Mouse (Mus musculus): ENCODE data around the gene Bmp7. TPM values are rescaled to one million over a fixed set of nuclear protein-coding genes. Genes with fewer than 3 reads are reported as not detected.

Bmp7 gene
- polyA plus RNA-seq, 1 experiment = 31.1 TPM

DNA sequence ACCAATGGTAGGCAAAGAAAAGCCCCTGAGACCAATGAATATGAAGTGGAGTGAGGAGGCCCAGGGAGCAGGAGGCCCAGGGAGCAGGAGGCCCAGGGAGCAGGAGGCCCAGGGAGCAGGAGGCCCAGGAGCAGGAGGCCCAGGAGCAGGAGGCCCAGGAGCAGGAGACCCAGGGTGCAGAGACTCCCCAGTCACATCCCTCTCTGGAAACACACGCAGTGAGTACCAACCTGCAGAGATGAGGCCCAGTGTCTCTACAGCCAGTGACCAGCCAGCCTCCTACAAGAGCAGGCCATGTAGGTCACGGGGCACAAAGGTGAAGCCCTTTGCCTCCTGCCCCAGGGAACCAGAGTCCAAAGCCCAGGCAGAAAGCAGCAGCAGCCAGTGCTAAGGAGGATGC is 83.6 kb downstream of the Bmp7 start:
- DNase-seq (ENCODE audit: low read depth) = no peak

DNA sequence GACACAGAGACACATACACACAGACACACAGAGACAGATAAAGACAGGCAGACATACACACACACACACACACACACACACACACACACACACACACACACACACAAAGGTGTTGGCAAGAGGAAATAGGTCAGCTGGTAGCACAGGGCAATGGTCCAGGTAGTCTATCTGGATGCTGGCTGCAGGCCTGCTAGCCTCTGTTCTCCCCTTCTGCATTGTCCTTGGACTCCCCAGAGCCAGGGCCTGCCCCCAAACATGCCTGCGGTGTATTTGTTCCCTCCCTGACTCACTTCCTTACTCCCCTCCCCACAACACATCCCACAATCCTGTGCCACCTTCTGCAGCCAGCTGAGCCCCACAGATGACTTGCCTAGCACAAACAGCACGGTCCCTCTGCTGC is 86.0 kb downstream of the Bmp7 start:
- DNase-seq (ENCODE audit: low read depth) = no peak

DNA sequence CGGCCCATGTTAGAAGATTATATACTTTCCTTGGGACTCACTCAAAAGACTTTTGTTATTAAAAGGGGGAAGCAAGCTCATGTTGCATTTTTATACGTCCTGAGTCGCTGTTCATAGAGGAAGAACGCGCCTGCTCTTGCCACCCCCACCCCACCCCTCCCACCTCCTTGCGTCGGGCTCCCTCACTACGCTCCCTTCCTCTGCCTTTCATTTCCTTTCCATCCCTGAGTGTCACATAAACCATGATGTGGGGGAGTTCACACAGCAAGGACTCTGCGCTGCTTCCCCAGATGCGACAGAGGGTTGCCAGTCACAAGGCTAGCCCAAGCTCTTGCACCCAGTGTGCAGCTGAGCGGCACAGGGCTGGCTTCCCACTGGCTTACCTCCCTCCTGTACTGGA is 88.3 kb downstream of the Bmp7 start:
- DNase-seq (ENCODE audit: low read depth) = no peak

DNA sequence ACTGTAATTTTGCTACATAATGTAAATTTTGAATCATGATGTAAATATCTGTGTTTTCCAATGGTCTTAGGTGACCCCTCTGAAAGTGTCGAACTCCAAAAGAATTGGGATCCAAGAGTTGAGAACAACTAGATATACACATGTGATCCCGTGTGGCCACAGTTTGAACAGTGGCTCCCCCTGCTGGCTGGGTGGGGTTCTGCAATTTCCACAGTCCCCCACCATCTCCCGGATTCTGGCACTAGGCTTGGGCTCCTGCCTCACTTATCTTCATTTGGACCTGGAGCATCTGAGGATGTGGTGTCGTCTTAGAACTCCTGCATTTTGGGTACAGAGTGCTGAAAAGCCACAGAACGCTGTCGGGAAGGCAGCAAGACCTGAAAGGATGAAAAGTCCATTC is 91.9 kb downstream of the Bmp7 start:
- no peak for DNase-seq (ENCODE audit: low read depth)

DNA sequence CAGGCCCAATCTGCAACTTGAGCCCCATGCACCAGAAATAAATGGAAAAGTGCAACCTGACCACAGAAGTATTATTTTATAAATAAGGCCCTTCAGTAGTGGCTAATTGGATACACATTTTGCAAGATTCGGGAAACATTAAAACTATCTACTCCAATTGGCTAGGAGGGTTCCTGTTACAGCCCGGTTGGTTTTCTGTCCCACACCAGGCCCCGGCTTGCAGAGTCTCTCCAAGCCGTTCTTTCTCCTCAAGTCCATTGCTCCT is 93.9 kb downstream of the Bmp7 start:
- no peak for DNase-seq (ENCODE audit: low read depth)

DNA sequence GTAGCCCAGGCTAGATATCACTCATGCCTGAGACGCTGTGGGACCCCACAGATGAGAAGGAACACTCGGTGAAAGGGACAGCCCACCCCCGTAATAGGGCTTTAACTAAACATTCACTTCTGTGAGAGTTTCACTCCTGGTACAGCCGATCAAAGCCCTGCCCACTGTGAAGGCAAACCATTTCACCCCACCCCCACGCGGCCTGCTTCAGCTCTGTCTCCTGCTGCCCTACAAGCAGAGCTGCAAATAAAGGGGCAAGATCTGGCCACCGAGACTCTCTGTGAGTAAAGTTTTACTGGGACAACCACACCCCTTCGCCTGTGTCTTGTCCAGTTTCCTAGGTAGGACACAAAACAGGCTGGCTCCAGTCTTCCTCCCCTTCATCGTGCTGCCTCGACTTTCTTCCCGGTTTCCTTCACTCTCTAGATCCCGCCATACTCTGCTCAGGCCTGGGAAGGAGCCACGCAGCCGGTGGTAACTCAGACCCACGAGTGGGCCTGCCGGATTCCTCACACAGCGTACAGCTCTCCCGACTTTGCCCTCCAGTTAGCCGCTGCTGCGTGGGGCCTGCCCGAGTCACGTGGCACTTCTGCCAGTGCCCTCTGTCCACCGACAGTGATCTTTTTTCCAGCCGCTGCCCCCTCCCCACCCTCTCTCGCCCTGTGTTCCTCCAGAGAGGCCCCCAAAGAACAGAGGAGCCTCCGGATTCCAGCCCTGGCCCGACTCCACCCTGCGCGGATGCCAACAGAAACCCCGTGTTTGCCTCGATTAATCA is 94.4 kb downstream of the Bmp7 start:
- no peak for DNase-seq (ENCODE audit: low read depth)

DNA sequence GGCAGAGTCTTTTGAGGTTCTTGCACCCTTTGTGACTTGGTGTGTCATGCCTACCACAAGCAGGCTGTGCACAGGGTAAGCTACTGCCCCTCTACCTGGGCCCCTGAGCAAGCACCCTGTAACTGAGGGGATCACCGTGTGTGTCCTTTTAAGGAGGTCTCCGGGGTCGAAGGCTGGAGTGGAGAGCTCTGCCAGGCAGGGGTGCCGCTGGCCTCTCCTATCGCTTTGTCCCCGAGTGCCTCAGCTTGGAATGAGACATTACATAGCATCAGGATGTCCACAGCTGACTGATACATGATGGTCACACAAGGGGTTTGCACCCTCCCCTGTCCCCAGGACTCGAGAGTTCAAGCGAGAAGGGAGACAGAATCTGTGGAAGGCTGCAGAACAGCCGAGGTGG is 96.2 kb downstream of the Bmp7 start:
- DNase-seq (ENCODE audit: low read depth) = no peak

DNA sequence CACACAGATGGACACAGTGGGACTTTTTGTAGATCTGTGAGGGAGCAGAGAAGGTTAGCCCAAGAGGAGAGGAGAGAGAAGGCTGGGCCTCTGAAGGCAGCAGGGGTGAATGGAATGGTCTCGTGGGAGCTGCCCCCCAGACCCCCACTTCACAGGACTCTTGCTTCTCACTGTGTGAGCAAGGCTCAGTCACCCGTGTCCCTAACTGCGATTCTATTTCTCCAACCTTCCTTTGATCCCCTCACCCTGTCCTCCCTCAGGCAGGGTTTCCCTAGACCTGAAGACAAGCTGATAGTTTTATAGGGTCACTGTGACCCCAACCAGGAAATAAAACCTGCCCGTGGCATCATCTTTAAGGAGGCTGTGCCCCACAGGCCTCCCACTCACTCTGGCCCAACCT is 97.8 kb downstream of the Bmp7 start:
- DNase-seq (ENCODE audit: low read depth) = no peak

DNA sequence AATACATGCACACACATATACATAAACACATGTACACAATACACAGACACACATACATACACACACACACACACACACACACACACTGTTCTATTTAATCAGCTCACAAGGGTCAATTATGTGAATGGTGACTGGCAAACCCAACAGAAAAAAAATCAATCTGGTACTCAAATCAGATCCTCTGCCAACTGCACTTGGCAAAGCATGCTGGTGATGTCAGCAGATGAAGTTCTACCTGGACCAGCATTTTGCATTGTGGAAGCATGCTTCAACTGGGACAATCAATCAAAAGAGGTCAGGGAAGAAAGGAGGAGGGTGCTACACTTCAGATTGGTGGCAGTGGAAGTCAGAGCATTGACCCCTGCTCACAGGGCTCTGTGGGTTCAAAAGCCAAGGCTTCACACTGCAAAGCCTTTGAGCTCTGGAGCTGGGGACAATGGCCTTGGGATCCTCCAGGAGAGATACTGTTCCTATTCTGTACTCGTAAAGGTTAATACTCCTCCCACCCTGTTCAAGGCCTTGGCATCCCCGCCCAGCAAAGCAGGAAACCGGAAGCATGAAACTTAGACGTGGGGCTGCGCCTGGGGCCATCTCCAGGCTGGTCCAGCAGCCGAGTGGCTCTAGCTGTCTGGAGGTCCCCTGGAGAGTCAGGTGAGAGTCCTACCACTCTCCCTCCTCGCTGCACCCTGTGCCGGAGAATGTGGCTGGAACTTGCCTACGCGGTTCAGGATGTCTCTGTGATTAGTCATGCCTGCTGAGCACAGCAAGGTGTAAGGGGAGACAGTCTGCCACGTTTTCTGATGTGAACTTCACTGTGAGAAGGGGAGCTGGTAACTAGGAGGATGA is 99.0 kb downstream of the Bmp7 start:
- DNase-seq (ENCODE audit: low read depth) = no peak

DNA sequence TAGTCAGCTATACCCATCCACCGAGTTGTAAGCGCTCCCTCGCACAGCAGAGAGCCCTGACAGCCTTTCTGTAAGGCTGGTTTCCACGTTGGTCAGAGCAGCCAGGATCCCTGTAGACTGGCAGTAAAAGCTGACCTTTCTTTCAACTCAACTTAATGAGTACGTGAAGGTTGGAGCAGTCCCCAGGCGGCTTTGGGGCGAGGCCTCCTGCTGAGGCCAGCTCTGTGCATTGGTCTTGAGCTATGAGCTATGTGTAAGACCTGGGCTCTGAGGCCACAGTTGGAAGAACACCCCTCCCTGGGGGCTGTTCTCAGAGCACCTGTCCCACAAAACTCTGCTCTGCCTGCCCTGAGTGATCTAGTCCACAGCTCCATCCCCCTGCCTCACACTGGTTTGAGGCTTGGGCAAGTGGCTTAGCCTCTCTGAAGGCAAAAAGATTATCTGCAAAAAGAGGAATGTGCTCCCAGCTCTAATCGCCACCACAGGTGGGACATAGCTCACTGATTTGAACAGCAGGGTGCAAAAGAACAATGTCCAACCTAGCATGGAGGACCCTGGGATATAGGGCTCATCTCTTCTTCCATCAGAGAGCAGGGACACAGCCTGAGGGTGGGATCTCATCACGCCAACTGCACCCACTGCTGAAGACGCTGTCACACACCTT is 100.7 kb downstream of the Bmp7 start:
- no peak for DNase-seq (ENCODE audit: low read depth)

DNA sequence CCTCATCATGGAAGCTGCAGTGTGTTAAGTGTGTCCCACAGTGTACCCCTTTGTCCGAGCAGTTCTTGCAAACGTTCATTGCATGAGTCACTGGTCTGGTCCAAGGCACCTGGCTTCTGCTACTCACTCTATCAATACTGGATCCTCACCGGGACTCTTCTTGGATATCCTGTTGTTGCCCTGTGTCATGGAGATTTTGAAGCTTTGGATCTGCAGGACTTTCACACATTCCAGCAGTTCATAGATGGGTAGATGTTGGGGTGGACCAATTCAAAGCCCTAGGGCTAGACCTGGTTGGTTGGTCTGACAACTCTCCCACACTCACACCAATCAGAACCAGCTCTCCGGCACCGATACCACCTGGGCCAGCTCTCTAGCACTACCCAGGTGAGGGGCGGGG is 103.6 kb downstream of the Bmp7 start:
- DNase-seq (ENCODE audit: low read depth) = no peak

DNA sequence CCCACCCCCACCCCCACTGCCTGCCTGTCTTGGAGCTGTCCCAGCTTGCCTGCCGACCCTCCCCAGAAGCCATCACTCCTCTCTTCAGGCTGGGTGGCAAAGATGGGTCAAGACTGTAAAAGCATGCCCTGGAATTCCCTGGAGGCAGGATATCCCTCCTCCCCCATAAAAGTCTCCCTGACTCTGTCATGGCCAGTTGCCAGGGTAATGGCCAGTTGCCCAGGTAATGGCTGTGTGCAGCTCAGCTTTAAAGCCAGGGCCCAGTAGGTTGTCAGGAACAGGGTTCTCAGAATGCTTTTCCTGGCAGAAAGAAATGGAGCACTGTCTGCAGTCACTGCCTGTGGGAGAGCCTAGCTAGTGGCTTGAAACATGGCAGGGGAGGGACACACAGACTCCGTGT is 106.9 kb downstream of the Bmp7 start:
- DNase-seq (ENCODE audit: low read depth) = no peak

DNA sequence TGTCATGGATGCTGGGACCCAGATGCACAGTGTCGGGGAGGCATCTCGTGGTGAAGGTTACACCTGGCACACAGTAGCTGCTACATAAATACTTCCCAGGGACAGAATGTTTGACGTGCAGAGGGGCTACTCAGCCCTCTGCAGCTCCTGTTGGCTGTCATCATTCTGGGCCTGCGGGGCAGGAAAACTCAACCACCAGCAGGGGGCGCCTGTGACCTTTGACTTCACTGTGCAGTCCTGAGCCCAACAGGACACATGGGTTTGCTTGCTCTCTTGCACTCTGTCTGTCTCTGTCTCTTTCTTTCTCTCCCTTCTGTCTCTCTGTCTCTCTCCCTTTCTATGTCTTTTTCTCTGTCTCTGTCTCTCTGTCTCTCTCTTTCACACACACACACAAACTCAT is 108.4 kb downstream of the Bmp7 start:
- DNase-seq (ENCODE audit: low read depth) = no peak

DNA sequence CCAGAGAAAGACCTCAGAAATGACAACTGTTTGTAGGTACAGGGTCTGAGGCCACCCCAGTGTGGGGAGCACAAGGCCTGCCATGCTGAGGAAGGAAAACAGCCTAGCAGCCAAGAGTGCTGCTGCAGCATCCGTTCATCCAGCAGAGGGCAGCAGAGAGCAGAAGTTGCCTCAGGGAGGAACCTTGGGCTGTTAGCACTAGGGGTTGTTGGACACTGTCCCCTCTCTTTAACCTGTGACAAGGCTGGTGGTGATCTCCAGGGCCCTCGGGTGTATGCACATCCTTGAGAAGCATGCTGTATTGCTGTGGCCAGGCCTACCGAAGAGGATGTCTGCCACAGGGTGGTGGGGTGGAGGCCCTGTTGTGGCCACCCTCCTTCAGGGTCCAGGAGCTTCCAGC is 109.0 kb downstream of the Bmp7 start:
- no peak for DNase-seq (ENCODE audit: low read depth)

DNA sequence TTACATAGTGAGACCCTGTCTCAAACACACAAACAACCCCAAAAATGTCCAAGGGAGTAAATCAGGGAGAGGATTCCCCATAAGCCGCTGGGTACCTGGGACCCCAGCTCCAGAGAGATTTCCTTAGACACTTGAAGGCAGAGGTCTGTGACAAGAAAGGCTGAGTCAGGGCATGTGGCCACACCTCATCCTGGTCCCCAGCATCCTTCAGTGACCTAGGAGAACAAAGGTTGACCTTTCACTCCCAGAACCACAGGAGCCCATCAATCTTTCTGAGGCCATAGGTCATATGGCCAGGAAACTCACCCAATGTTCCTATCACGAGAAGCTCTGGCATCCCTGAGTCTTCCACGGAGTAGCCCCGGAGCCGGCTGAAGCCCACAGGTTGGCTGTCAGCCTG is 111.9 kb downstream of the Bmp7 start:
- DNase-seq (ENCODE audit: low read depth) = no peak

DNA sequence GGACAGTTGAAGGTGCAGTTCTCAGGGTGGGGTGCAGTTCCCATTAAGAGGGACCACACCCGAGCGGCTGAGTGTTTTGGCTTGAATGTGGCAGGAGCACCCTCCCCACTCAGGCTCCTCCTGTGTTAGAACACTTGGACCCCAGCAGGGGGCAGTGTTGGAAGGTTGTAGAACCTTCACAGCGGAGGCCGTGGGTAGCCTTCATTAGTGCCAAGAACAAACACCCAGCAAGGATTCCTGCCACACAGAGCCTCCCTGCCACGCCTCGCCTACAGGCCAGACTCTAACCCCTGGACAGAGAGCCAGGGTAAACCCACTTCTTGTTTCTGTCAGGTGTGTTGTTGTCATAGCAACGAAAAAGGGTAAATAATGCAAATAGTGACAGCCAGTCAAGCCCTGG is 112.6 kb downstream of the Bmp7 start:
- no peak for DNase-seq (ENCODE audit: low read depth)

DNA sequence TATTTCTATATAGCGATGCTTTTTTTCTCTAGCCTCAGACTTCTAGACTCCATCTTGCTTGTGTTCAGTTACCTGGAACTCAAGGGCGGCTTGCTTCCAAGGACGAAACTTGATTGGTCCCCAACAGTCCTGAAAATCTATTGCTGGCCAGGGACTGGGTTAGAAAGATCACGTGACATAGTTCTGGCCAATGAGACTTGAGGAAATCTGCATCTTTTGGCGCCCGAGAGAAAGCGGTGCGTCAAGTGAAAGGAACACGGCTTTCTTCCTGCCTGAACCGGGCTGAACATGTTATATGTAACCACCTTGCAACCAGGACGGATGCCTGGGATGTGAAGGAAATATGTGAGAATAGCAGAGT is 114.4 kb downstream of the Bmp7 start:
- DNase-seq (ENCODE audit: low read depth) = no peak

DNA sequence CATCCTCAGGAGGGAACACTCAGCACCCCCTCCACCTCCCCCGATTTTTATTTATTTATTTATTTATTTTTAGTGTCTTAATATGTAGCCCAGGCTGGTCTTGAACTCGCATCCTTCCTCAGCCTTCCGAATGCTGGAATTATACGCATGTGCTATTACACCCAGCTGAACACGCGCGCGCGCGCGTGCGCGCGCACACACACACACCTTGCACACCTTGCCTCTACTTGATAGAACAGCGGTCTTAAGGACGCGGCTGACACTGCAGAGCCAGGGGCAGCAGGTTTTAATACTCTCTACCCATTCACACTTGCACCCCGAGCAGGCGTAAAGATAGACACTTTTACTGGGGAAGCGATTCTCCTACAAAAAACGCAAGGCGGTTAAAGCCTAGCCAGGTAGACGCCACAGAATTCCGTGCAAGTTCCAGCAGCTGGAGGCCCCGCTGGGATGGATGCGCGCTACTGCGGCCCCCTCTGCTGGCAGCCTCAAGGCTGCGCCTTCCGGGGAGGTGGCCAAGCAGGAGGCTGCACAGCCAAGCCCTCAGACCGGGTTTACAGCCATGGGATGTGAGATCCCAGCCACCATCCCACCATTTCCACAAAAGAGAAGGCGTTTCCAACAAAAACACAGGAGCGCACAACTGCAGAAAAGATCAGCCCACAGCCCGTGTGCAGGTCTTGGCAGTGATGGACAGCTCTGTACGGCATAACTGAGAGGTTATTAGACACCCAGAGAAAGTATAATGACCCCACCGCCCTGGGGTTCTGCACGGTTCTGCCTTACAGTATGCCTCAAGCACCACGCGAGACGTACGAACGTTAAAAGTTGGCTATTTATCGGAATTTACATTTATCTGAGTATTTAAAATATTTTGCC is 115.0 kb downstream of the Bmp7 start:
- DNase-seq (ENCODE audit: low read depth) = no peak

DNA sequence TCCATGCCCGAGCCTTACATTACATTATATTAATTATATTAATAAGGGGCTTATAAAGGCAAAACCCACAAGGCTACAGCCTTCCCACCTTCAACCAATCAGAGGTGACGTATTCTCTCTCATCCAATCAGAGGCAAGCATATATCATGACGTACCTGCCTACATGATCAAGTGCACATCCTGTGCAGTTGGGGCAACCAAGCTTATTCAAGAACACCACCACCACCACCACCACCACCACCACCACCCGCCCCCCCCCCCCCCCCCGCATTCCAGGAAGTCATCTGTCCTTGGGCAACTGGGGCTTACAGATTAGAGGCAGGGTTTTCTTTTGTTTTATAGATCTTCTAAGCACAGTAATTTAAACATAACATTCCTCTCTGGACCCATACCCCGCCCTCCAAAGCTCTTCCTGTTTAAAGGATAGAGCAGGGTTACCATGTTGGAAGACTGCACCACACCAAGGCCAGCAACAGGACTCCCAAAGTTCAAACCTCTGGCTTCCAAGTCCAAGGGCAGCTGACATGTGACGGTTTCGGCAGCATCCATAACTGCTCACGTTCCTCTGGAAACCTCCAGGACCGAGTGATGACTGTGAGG is 121.4 kb downstream of the Bmp7 start:
- no peak for DNase-seq (ENCODE audit: low read depth)
